Mouse (Mus musculus): ENCODE results near the gene Ppip5k2. TPM values are rescaled to one million over a fixed set of nuclear protein-coding genes. Genes with fewer than 3 reads are reported as not detected.

The Ppip5k2 gene
- polyA plus RNA-seq, 1 experiment from 2014 or later, result 89.2 TPM

- no peak overlapping the region for H3K9ac ChIP-seq (replicated peaks; ENCODE audit: low read depth, low read length)
- no peak for ATAC-seq (ENCODE audit: low read depth)
- no peaks in the 10 kb centered on the region for H3K9me3 ChIP-seq (ENCODE audit: control insufficient read depth, low read length)
- H3K36me3 ChIP-seq (ENCODE audit: control insufficient read depth, insufficient read depth, low read length), result no peaks in the 10 kb centered on the region
- H3K4me3 ChIP-seq (ENCODE audit: low read depth, low read length), result no peak overlapping the region
- H3K27ac ChIP-seq (ENCODE audit: low read depth, low read length), result no peak overlapping the region
- no peaks in the 10 kb centered on the region for H3K4me1 ChIP-seq (ENCODE audit: control insufficient read depth, insufficient read depth, low read length)
- no peaks in the 10 kb centered on the region for H3K27me3 ChIP-seq (ENCODE audit: control insufficient read depth, insufficient read depth, low read length)
- 97% methylated on average over 1 of the region's 1 CpGs for WGBS
- H3K4me2 ChIP-seq (ENCODE audit: low read depth, low read length), result no peak overlapping the region
Observed at GRCm38 (mm10) chr1:97697273-97697672, 72.9 kb downstream of the Ppip5k2 start.

DNA sequence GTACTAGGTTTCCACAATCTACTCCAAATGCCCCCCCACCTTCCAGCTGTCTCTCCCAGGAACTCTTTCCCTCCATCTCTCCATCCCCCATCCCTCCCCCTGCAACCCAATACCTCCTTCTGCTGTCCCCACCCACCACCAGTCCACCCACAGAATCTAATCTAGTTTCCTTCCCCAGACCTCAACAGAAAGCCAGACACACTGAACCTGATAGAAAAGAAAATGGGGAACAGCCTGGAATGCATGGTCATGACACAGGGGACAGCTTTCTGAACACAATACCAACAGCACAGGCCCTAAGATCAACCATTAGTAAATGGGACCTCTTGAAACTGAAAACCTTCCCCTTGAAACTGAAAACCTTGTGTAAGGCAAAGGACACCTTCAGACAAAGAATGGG, 76.4 kb downstream of the Ppip5k2 start:
- no peak for ATAC-seq (ENCODE audit: low read depth)

DNA sequence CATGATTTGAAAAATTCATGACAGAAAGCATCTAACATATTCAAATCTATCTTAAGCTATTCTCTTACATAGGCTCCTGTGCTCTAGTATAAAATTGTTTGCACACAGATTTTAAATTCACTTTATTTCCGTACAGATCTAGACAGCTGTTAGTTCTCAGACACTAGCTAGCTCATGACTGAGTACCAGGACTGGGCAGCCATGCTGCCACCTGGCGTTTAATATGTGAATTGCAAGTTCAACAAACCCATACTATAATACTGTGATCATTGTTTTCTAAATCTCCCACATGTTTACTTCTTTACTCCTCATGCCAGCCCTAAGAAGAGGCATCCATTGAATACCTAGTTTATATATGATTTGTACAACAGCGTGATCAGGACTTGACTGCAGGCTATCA, 81.5 kb downstream of the Ppip5k2 start:
- ATAC-seq (ENCODE audit: low read depth), result peak; percentile 61
- Histone ChIP-seq H3K9me3 (ENCODE audit: control insufficient read depth, low read length) (no peaks in the 10 kb centered on the region), H3K4me1 (ENCODE audit: control insufficient read depth, insufficient read depth, low read length) (no peaks in the 10 kb centered on the region), H3K27me3 (ENCODE audit: control insufficient read depth, insufficient read depth, low read length) (no peaks in the 10 kb centered on the region), H3K36me3 (ENCODE audit: control insufficient read depth, insufficient read depth, low read length) (no peaks in the 10 kb centered on the region), H3K9ac (replicated peaks; ENCODE audit: low read depth, low read length) (no peak overlapping the region), H3K27ac (ENCODE audit: low read depth, low read length) (no peak overlapping the region), H3K4me2 (ENCODE audit: low read depth, low read length) (no peak overlapping the region), H3K4me3 (ENCODE audit: low read depth, low read length) (no peak overlapping the region)
- WGBS, result 12% methylated on average over 3 of the region's 3 CpGs

More for the DNA sequence above, 76.4 kb downstream of the Ppip5k2 start:
- Histone ChIP-seq H3K4me1 (ENCODE audit: control insufficient read depth, insufficient read depth, low read length) (no peaks in the 10 kb centered on the region), H3K27ac (ENCODE audit: low read depth, low read length) (no peak overlapping the region), H3K4me2 (ENCODE audit: low read depth, low read length) (no peak overlapping the region), H3K9me3 (ENCODE audit: control insufficient read depth, low read length) (no peaks in the 10 kb centered on the region), H3K9ac (replicated peaks; ENCODE audit: low read depth, low read length) (no peak overlapping the region), H3K36me3 (ENCODE audit: control insufficient read depth, insufficient read depth, low read length) (no peaks in the 10 kb centered on the region), H3K27me3 (ENCODE audit: control insufficient read depth, insufficient read depth, low read length) (no peaks in the 10 kb centered on the region), H3K4me3 (ENCODE audit: low read depth, low read length) (no peak overlapping the region)

DNA sequence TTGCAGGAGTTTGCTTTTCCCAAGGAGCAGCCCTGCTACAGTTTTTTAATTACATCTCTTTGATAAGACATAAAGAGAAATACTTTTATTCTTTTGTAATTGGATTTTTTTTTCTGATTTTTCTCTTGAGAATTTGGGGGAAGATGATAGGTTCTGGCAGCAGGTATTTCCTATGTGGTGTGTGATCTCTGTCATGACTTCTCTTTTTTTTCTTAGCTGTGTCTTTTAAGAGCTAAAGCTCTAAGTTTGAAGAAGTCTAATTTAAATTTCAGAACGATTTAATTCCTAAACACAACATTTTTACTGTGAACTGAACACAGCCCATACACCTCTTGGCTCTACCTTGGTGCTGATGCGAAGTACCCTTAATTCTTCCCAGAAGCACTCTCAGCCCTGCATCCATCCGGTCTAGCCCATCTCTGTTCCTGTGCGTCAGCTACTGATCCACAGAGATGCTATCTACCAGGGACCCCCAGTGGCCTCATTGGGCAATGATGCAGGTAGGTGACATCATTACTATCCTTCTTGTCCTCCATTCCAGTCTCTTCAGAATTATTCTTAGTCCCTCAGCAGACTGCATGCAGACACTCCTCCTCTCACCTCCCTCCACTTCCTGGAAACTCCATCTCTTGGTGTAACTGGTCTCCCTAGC, 93.6 kb downstream of the Ppip5k2 start:
- no peak for ATAC-seq (ENCODE audit: low read depth)
- Histone ChIP-seq H3K9ac (replicated peaks; ENCODE audit: low read depth, low read length) (no peak overlapping the region), H3K4me3 (ENCODE audit: low read depth, low read length) (no peak overlapping the region), H3K27ac (ENCODE audit: low read depth, low read length) (no peak overlapping the region), H3K4me1 (ENCODE audit: control insufficient read depth, insufficient read depth, low read length) (no peaks in the 10 kb centered on the region), H3K4me2 (ENCODE audit: low read depth, low read length) (no peak overlapping the region), H3K9me3 (ENCODE audit: control insufficient read depth, low read length) (no peaks in the 10 kb centered on the region), H3K36me3 (ENCODE audit: control insufficient read depth, insufficient read depth, low read length) (no peaks in the 10 kb centered on the region), H3K27me3 (ENCODE audit: control insufficient read depth, insufficient read depth, low read length) (no peaks in the 10 kb centered on the region)
- WGBS, result 80% methylated on average over 4 of the region's 4 CpGs

GRCm38 (mm10) chr1:97676115-97676514, 94.1 kb downstream of the Ppip5k2 start:
- Histone ChIP-seq H3K4me3 (ENCODE audit: low read depth, low read length) (no peak overlapping the region), H3K4me1 (ENCODE audit: control insufficient read depth, insufficient read depth, low read length) (no peaks in the 10 kb centered on the region), H3K4me2 (ENCODE audit: low read depth, low read length) (no peak overlapping the region), H3K9ac (replicated peaks; ENCODE audit: low read depth, low read length) (no peak overlapping the region), H3K27ac (ENCODE audit: low read depth, low read length) (no peak overlapping the region), H3K9me3 (ENCODE audit: control insufficient read depth, low read length) (no peaks in the 10 kb centered on the region), H3K27me3 (ENCODE audit: control insufficient read depth, insufficient read depth, low read length) (no peaks in the 10 kb centered on the region), H3K36me3 (ENCODE audit: control insufficient read depth, insufficient read depth, low read length) (no peaks in the 10 kb centered on the region)
- ATAC-seq (ENCODE audit: low read depth), result no peak
- WGBS, result 63% methylated on average over 2 of the region's 2 CpGs

DNA sequence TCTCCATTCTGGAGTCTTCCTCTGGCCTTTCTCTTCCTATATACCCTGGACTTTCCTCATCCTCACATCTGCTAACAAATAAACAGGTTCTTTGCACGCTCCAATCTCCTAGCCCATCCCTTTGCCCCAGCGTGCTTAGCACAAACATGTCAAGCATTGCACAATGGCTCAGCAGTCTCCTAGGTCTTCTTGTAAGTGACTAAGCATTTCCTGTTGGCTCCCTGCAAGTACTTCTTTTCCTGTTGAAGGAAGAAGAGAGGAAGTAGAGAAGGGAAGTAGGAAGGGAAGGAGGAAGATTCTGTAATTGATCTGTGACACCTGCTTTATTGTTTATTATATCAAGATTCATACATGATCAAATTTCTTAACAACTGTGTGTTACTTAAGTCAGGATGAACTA, 97.4 kb downstream of the Ppip5k2 start:
- no peak overlapping the region for H3K4me2 ChIP-seq (ENCODE audit: low read depth, low read length)
- 83% methylated on average over 2 of the region's 2 CpGs for WGBS
- H3K4me1 ChIP-seq (ENCODE audit: control insufficient read depth, insufficient read depth, low read length), result no peaks in the 10 kb centered on the region
- H3K4me3 ChIP-seq (ENCODE audit: low read depth, low read length), result no peak overlapping the region
- no peaks in the 10 kb centered on the region for H3K9me3 ChIP-seq (ENCODE audit: control insufficient read depth, low read length)
- no peak for ATAC-seq (ENCODE audit: low read depth)
- no peak overlapping the region for H3K9ac ChIP-seq (replicated peaks; ENCODE audit: low read depth, low read length)
- no peaks in the 10 kb centered on the region for H3K36me3 ChIP-seq (ENCODE audit: control insufficient read depth, insufficient read depth, low read length)
- H3K27me3 ChIP-seq (ENCODE audit: control insufficient read depth, insufficient read depth, low read length), result no peaks in the 10 kb centered on the region
- H3K27ac ChIP-seq (ENCODE audit: low read depth, low read length), result no peak overlapping the region

DNA sequence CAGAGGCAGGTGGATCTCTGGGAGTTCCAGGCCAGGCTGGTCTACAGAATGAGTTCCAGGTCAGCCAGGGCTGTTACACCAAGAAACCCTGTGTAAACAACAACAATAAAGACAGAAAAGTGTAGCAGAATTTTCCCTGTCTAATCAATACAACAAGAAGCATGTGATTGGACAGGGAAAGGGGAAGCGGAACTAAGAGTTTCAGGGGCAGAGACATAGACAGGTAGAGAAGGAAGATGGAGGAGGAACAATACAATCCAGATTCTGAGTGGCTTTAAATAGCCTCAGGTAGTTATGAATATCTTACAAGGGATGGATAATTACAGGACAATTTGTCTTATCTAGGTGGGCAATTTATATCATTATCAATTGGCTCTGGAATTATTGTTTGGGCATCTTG, 102.9 kb downstream of the Ppip5k2 start:
- H3K9ac ChIP-seq (replicated peaks; ENCODE audit: low read depth, low read length), result no peak overlapping the region
- no peak for ATAC-seq (ENCODE audit: low read depth)
- H3K27ac ChIP-seq (ENCODE audit: low read depth, low read length), result no peak overlapping the region
- no peak overlapping the region for H3K4me2 ChIP-seq (ENCODE audit: low read depth, low read length)
- H3K36me3 ChIP-seq (ENCODE audit: control insufficient read depth, insufficient read depth, low read length), result no peaks in the 10 kb centered on the region
- WGBS, result 96% methylated on average over 1 of the region's 1 CpGs
- 0 out of 2 replicates have a peak, but pooled peaks cover 2% of the 10 kb centered on the region for H3K4me1 ChIP-seq (ENCODE audit: control insufficient read depth, insufficient read depth, low read length)
- H3K9me3 ChIP-seq (ENCODE audit: control insufficient read depth, low read length), result no peaks in the 10 kb centered on the region
- no peak overlapping the region for H3K4me3 ChIP-seq (ENCODE audit: low read depth, low read length)
- H3K27me3 ChIP-seq (ENCODE audit: control insufficient read depth, insufficient read depth, low read length), result no peaks in the 10 kb centered on the region

DNA sequence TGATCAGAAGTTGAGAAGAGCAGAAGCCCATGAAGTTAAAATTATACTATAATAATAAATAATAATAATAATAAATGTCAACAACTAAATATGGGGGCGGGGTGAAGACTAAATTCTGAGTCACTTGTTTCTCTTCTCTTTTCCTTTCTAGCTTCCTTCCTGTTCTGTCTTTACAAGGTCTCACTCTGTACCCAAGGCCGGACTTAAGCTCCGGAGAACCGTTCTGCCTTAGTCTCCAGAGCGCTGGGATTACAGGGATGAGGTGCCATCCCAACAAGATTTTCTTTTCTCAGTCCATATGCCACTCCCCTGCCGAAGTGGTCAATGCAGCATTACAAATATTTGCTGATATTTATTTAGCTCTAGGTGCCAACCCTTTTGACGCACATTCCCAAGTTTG, 107.9 kb downstream of the Ppip5k2 start:
- H3K27me3 ChIP-seq (ENCODE audit: control insufficient read depth, insufficient read depth, low read length), result no peaks in the 10 kb centered on the region
- peaks cover 24% of the 10 kb centered on the region for H3K4me1 ChIP-seq (ENCODE audit: control insufficient read depth, insufficient read depth, low read length)
- H3K4me2 ChIP-seq (ENCODE audit: low read depth, low read length), result peak overlapping the region; percentile 63
- ATAC-seq (ENCODE audit: low read depth), result no peak
- no peaks in the 10 kb centered on the region for H3K9me3 ChIP-seq (ENCODE audit: control insufficient read depth, low read length)
- peak overlapping the region; percentile 90 for H3K9ac ChIP-seq (replicated peaks; ENCODE audit: low read depth, low read length)
- H3K27ac ChIP-seq (ENCODE audit: low read depth, low read length), result peak overlapping the region; percentile 98
- peak overlapping the region; percentile 98 for H3K4me3 ChIP-seq (ENCODE audit: low read depth, low read length)
- 17% methylated on average over 7 of the region's 7 CpGs for WGBS
- H3K36me3 ChIP-seq (ENCODE audit: control insufficient read depth, insufficient read depth, low read length), result no peaks in the 10 kb centered on the region

DNA sequence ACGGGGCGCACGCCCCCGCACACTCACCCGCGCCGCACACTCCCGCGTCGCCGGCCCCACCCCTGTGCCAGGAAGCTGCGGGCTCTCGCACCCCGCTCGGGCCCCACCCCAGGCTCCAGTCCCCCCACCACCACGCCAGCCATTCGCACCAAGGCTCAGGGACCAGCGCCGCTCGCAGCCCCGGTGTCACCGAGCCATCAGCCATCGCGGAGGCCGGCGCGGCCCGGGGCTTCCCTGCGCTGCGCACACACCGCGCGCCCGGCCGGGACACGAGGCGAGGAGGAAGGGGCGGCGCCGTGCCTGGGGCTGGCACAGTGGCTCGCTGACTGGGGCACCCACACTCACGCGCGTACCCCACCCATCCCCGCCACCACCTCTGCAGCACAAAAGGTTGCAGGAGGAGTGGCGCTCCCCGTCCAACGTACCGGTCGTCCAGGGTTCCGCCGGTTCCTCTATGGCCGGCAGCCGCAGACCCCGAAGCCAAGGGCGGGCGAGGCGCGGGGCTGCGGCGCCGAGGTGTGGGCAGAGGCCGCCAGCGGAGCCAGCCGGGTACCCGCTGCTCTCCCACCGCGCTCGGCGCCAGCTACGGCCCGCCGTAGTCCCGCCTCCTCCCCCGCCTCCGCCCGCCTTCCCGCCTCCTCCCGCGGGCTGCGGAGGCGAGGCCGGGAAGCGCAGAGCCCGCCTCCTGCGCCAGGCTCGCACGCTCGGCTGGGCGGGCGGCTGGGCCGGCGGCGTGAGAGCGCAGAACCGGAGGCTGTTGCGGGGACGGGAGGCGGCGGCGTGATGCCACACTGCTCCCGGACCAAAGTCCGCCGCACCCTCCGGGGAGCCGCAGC, 108.6 kb downstream of the Ppip5k2 start, which contains the start of gene D1Ertd622e:
Gene D1Ertd622e, minus strand, starts transcription at position 669 of the 836 bp plus-strand sequence.
- H3K9me3 ChIP-seq (ENCODE audit: control insufficient read depth, low read length), result no peaks in the 10 kb centered on the region
- peak; percentile 94 for ATAC-seq (ENCODE audit: low read depth)
- H3K4me2 ChIP-seq (ENCODE audit: low read depth, low read length), result peak within 1 kb of the TSS; percentile 63
- H3K27me3 ChIP-seq (ENCODE audit: control insufficient read depth, insufficient read depth, low read length), result no peaks in the 10 kb centered on the region
- 0% methylated on average over 74 of the region's 106 CpGs for WGBS
- H3K36me3 ChIP-seq (ENCODE audit: control insufficient read depth, insufficient read depth, low read length), result no peaks in the 10 kb centered on the region
- peak within 1 kb of the TSS; percentile 90 for H3K9ac ChIP-seq (replicated peaks; ENCODE audit: low read depth, low read length)
- peak within 1 kb of the TSS; percentile 98 for H3K4me3 ChIP-seq (ENCODE audit: low read depth, low read length)
- peaks cover 28% of the 10 kb centered on the region for H3K4me1 ChIP-seq (ENCODE audit: control insufficient read depth, insufficient read depth, low read length)
- peak within 1 kb of the TSS; percentile 98 for H3K27ac ChIP-seq (ENCODE audit: low read depth, low read length)

Measured in neural tube, embryonic 14.5 days (tissue).